Mouse (Mus musculus) heart, embryonic 10.5 days (tissue): Measurements from ENCODE around the gene Grtp1. TPM values are rescaled to one million over a fixed set of nuclear protein-coding genes. Genes with fewer than 3 reads are reported as not detected.

ENCODE experiments used
- DNase-seq: peaks from one replicate; pipeline ENCODE4 v3.0.0-alpha.2; 2017; ENCODE audit warnings: low spot score
- H3K27ac ChIP-seq: fragments of 300-500 bp; sonication (generic); 2 replicates; pipeline ENCODE4 v1.5.1; 2016; ENCODE audit warnings: mild to moderate bottlenecking
- H3K27me3 ChIP-seq: fragments of 300-500 bp; sonication (generic); 2 replicates; pipeline ENCODE4 v1.6.1; 2016; ENCODE audit warnings: mild to moderate bottlenecking; ENCODE audit not compliant: poor library complexity, insufficient read depth, severe bottlenecking
- H3K36me3 ChIP-seq: fragments of 300-500 bp; sonication (generic); 2 replicates; pipeline ENCODE4 v1.6.1; 2016; ENCODE audit warnings: mild to moderate bottlenecking, moderate library complexity
- H3K4me1 ChIP-seq: fragments of 300-500 bp; sonication (generic); 2 replicates; pipeline ENCODE4 v1.6.1; 2016; ENCODE audit warnings: mild to moderate bottlenecking
- H3K4me3 ChIP-seq: fragments of 300-500 bp; sonication (generic); 2 replicates; pipeline ENCODE4 v1.5.1; 2016; ENCODE audit warnings: mild to moderate bottlenecking, moderate library complexity
- H3K9me3 ChIP-seq: fragments of 300-500 bp; sonication (generic); 2 replicates; pipeline ENCODE4 v1.6.1; 2016; ENCODE audit warnings: mild to moderate bottlenecking, moderate library complexity
- WGBS: fragments of 180-500 bp; shearing (Covaris S2); methylation state at CpG from one replicate; pipeline ENCODE4 v1.1.7; 2016; 5-methylcytosine and 5-hydroxymethylcytosine counted together
- polyA plus RNA-seq: library from polyadenylated mRNA; unstranded; fragments of >200 nt; fragmentation: Nextera tagmentation; extraction: Ambion mirVana; gene quantifications from 2 replicates; pipeline ENCODE4 v1.2.1, GENCODE M21; 2016

Grtp1 gene
- polyA plus RNA-seq, 1 experiment from 2014 or later, result 30.5 TPM

DNA sequence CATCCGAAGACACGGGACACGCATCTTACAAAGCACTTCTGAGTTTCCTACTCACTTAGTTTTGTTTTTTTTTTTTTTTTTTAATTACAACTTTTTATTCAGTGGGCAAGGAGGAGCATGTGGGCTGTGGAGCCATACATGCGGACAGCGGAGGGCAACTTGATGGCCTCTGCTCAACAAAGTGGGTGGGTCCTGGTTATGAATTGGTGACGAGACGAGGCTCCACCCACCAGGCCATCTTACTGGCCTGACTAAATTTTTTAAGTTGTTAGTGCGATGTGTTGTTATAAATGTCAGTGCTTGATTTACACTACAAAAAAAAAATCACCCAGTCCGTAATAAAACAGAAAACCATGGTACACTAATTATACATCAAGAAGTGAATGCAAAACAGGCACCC is 20.0 kb downstream of the Grtp1 start:
- H3K36me3 ChIP-seq, result peaks cover 54% of the 10 kb centered on the region
- peak overlapping the region; percentile 72; the same call in 1 of the 2 replicates for H3K27ac ChIP-seq
- no peaks in the 10 kb centered on the region for H3K27me3 ChIP-seq
- H3K4me1 ChIP-seq, result peaks cover 30% of the 10 kb centered on the region
- no peaks in the 10 kb centered on the region for H3K9me3 ChIP-seq
- WGBS, result 80% methylated on average over 9 of the region's 9 CpGs
- no peak overlapping the region for H3K4me3 ChIP-seq
- no peak for DNase-seq

DNA sequence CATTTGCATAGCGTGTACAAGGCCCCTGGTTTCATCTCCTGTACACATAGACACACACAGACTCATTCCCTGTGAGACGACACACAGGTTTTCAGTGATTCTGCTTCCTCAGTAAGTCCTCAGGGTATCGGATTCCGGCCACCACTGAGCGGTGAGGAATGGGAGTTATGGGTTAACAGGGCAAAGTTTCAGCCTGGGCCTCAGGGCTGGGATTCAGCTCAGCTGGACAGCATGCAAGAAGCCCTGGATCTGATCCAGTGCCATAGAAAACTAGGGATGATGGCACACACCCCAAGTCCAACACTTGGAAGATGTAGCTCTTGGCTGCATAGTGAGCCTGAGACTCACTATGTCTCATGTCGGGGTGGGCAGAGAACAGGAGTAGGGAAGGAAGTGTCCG is 20.5 kb downstream of the Grtp1 start:
- DNase-seq, result no peak
- Histone ChIP-seq H3K9me3 (no peaks in the 10 kb centered on the region), H3K4me3 (no peak overlapping the region), H3K27ac (peak overlapping the region; percentile 52), H3K4me1 (peaks cover 30% of the 10 kb centered on the region), H3K36me3 (peaks cover 54% of the 10 kb centered on the region), H3K27me3 (no peaks in the 10 kb centered on the region)
- WGBS, result 80% methylated on average over 7 of the region's 7 CpGs

GRCm38 (mm10) chr8:13179482-13179881 is 20.9 kb downstream of the Grtp1 start:
- H3K9me3 ChIP-seq, result no peaks in the 10 kb centered on the region
- no peaks in the 10 kb centered on the region for H3K27me3 ChIP-seq
- peak overlapping the region; percentile 52; the same call in 1 of the 2 replicates for H3K27ac ChIP-seq
- peaks cover 30% of the 10 kb centered on the region for H3K4me1 ChIP-seq
- peaks cover 54% of the 10 kb centered on the region for H3K36me3 ChIP-seq
- 66% methylated on average over 6 of the region's 6 CpGs for WGBS
- DNase-seq, result no peak
- H3K4me3 ChIP-seq, result no peak overlapping the region

GRCm38 (mm10) chr8:13178137-13178536 is 22.3 kb downstream of the Grtp1 start:
- Histone ChIP-seq H3K4me1 (peaks cover 30% of the 10 kb centered on the region), H3K4me3 (no peak overlapping the region), H3K27me3 (no peaks in the 10 kb centered on the region), H3K27ac (no peak overlapping the region), H3K36me3 (peaks cover 63% of the 10 kb centered on the region), H3K9me3 (no peaks in the 10 kb centered on the region)
- 92% methylated on average over 5 of the region's 5 CpGs for WGBS
- no peak for DNase-seq

GRCm38 (mm10) chr8:13177173-13177852 is 23.1 kb downstream of the Grtp1 start:
- peaks cover 67% of the 10 kb centered on the region for H3K36me3 ChIP-seq
- WGBS, result 94% methylated on average over 7 of the region's 7 CpGs

GRCm38 (mm10) chr8:13175650-13176049 is 24.8 kb downstream of the Grtp1 start:
- no peak for DNase-seq
- Histone ChIP-seq H3K27me3 (no peaks in the 10 kb centered on the region), H3K9me3 (no peaks in the 10 kb centered on the region), H3K27ac (no peak overlapping the region; the same call in 1 of the 2 replicates), H3K4me3 (no peak overlapping the region), H3K4me1 (peaks cover 15% of the 10 kb centered on the region), H3K36me3 (peaks cover 83% of the 10 kb centered on the region)
- WGBS, result 77% methylated on average over 1 of the region's 1 CpGs

More at GRCm38 (mm10) chr8:13177173-13177852, 23.1 kb downstream of the Grtp1 start:
- H3K27ac ChIP-seq, result no peak overlapping the region
- H3K4me3 ChIP-seq, result no peak overlapping the region
- no peaks in the 10 kb centered on the region for H3K27me3 ChIP-seq
- no peak for DNase-seq
- H3K4me1 ChIP-seq, result peaks cover 27% of the 10 kb centered on the region
- H3K9me3 ChIP-seq, result no peaks in the 10 kb centered on the region

- H3K27ac ChIP-seq, result no peak overlapping the region
- peaks cover 90% of the 10 kb centered on the region for H3K36me3 ChIP-seq
- H3K4me3 ChIP-seq, result no peak overlapping the region
- 83% methylated on average over 4 of the region's 4 CpGs for WGBS
- no peaks in the 10 kb centered on the region for H3K9me3 ChIP-seq
- no peaks in the 10 kb centered on the region for H3K27me3 ChIP-seq
- peaks cover 15% of the 10 kb centered on the region for H3K4me1 ChIP-seq
- no peak for DNase-seq
Measured at GRCm38 (mm10) chr8:13174811-13175210, 25.6 kb downstream of the Grtp1 start.

DNA sequence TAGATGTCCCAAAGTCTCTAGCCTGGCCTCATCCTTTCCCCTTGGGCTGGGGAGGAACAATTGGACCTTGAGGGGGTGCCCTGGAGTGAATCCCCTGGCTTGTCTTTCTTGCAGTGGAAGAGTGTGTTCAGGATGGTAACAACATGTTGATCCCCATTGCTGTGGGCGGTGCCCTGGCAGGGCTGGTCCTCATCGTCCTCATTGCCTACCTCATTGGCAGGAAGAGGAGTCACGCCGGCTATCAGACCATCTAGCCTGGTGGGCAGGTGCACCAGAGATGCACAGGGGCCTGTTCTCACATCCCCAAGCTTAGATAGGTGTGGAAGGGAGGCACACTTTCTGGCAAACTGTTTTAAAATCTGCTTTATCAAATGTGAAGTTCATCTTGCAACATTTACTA is 26.1 kb downstream of the Grtp1 start:
- no peaks in the 10 kb centered on the region for H3K9me3 ChIP-seq
- H3K27ac ChIP-seq, result no peak overlapping the region
- DNase-seq, result no peak
- peaks cover 95% of the 10 kb centered on the region for H3K36me3 ChIP-seq
- no peak overlapping the region for H3K4me3 ChIP-seq
- H3K27me3 ChIP-seq, result no peaks in the 10 kb centered on the region
- WGBS, result 91% methylated on average over 4 of the region's 4 CpGs
- peaks cover 12% of the 10 kb centered on the region; the same call in 1 of the 2 replicates for H3K4me1 ChIP-seq

DNA sequence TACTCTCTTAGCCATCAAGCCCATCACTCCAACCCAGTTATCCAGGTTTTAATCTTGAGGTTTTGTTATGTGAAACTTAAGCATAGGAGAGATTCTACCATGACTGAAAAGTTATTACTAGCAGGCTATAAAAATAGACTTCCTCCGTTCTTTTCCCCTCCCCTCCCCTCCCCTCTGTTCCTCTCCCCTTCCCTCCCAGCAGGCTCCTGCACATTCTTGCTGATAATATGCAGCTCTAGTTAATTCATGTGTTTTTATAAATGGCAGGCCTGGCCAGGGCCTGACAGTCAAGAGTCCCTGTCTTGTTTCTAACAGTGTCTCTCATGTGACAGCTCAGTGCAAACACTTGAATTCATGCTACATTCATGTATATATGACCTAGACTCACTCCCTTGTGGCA is 29.9 kb downstream of the Grtp1 start:
- H3K36me3 ChIP-seq, result peaks cover 96% of the 10 kb centered on the region
- no peaks in the 10 kb centered on the region for H3K27me3 ChIP-seq
- H3K27ac ChIP-seq, result no peak overlapping the region
- H3K9me3 ChIP-seq, result no peaks in the 10 kb centered on the region
- H3K4me1 ChIP-seq, result peaks cover 15% of the 10 kb centered on the region; the same call in 1 of the 2 replicates
- WGBS, result 44% methylated on average over 1 of the region's 1 CpGs
- no peak for DNase-seq
- no peak overlapping the region for H3K4me3 ChIP-seq

- no peak overlapping the region for H3K4me3 ChIP-seq
- peaks cover 38% of the 10 kb centered on the region for H3K36me3 ChIP-seq
- 86% methylated on average over 5 of the region's 5 CpGs for WGBS
- H3K9me3 ChIP-seq, result no peaks in the 10 kb centered on the region
- no peak for DNase-seq
- no peaks in the 10 kb centered on the region for H3K27me3 ChIP-seq
- H3K27ac ChIP-seq, result no peak overlapping the region
- peaks cover 29% of the 10 kb centered on the region for H3K4me1 ChIP-seq
Measured at GRCm38 (mm10) chr8:13164361-13164760, 36.1 kb downstream of the Grtp1 start.

DNA sequence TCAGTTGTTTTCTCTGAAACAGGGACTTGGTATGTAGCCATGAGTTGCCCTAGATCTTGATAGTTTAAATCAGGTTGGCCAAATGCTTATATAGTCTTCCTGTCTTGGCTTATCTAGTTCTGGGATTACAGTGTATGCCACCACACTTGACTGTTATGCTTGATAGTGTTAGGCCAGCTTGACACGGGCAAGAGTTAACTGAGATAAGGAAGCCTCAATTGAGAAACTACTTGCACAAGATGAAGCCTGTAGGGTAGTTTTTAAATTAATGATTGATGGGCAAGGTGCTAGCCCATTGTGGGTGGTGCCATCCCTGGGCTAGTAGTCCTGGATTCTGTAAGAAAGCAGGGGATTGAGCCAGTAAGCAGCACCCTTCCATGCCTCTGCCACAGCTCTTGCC is 36.9 kb downstream of the Grtp1 start:
- H3K9me3 ChIP-seq, result no peaks in the 10 kb centered on the region
- no peak overlapping the region for H3K27ac ChIP-seq
- peaks cover 30% of the 10 kb centered on the region for H3K36me3 ChIP-seq
- no peaks in the 10 kb centered on the region for H3K27me3 ChIP-seq
- H3K4me1 ChIP-seq, result peaks cover 28% of the 10 kb centered on the region
- DNase-seq, result no peak
- 70% methylated on average over 1 of the region's 1 CpGs for WGBS
- H3K4me3 ChIP-seq, result no peak overlapping the region

DNA sequence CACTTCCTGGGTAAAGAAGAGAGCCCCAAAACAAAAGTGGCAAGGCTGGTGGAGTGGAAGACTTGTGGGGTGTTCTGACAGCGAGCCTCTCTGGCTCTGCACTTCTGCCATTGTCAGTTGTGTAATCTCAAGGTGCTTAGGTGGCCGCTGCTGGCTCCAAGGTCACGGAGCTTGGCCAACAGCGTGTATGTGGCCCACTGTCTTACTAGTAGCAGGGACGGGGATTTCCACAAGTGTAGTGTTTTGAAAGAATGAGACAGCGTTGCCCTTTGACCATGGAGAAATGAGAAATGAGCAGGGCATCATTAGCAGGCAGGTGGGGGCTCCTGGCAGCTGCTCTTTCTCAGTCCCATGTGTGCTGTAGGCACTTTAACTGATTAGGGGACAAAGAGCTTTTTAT is 38.3 kb downstream of the Grtp1 start:
- H3K27me3 ChIP-seq, result no peaks in the 10 kb centered on the region
- peaks cover 17% of the 10 kb centered on the region; the same call in 1 of the 2 replicates for H3K36me3 ChIP-seq
- no peak overlapping the region; the same call in 1 of the 2 replicates for H3K27ac ChIP-seq
- no peak for DNase-seq
- peaks cover 32% of the 10 kb centered on the region for H3K4me1 ChIP-seq
- no peak overlapping the region for H3K4me3 ChIP-seq
- 84% methylated on average over 6 of the region's 6 CpGs for WGBS
- H3K9me3 ChIP-seq, result no peaks in the 10 kb centered on the region

DNA sequence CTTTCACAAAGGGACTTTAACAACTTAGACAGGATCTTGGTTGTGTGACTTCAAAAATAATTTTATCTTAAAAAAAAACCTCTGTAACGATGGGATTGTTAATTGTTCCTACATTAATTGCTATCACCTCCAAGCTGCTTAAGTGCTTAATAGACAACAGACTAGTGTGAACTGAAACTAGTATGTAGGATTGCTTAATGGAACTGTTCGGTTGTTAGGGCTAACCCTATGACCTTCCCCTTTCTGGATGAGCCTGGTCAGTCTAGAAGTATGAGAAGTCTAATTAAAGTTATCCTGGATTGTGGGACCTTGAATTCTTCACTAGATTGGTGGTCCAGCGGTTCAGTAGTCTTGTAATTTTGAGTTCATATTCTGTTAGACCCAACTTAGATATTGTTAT is 39.7 kb downstream of the Grtp1 start:
- Histone ChIP-seq H3K36me3 (peaks cover 3% of the 10 kb centered on the region; the same call in 1 of the 2 replicates), H3K27me3 (no peaks in the 10 kb centered on the region), H3K9me3 (no peaks in the 10 kb centered on the region), H3K4me1 (peaks cover 32% of the 10 kb centered on the region), H3K27ac (no peak overlapping the region), H3K4me3 (peak overlapping the region; percentile 100; the same call in 1 of the 2 replicates)
- 87% methylated on average over 3 of the region's 3 CpGs for WGBS
- no peak for DNase-seq
